Mouse (Mus musculus) left cerebral cortex, adult 9 months (tissue): ENCODE data around the gene Tmem151b.

Experiments used
- DNase-seq, 2 experiments: peaks; one replicate each; pipeline ENCODE4 v3.0.0; 2022; ENCODE audit warnings: low spot score in 2 of 2

The Tmem151b gene

GRCm38 (mm10) chr17:45510871-45511270, 38.6 kb downstream of the Tmem151b start:
- no peak for DNase-seq

DNA sequence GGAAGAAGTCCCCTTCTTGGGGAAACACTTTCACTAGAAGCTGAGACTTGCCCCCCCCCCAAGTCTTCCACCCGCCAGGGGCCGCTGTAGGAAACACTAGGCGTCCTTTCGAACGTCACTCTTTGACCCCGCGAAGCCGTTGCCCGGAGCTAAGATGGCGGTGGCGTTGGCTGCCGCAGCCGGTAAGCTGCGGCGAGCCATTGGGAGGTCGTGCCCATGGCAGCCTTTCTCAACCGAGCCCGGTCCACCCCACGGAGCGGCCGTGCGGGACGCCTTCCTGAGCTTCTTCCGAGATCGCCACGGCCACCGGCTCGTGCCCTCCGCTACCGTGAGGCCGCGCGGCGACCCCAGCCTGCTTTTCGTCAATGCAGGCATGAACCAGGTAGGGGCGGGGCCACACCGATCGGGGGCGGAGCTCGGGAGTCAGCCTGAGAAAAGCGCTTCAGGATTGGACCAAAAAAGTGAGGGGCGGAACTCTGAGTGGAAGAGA, 42.7 kb downstream of the Tmem151b start, which contains the start of gene Aars2:
TSS of gene Aars2 (plus strand) at position 142 of the 490 bp plus-strand sequence.
- DNase-seq, result peak; percentile 61 to 90

- no peak for DNase-seq
Observed at GRCm38 (mm10) chr17:45505941-45506465, 43.5 kb downstream of the Tmem151b start.

DNA sequence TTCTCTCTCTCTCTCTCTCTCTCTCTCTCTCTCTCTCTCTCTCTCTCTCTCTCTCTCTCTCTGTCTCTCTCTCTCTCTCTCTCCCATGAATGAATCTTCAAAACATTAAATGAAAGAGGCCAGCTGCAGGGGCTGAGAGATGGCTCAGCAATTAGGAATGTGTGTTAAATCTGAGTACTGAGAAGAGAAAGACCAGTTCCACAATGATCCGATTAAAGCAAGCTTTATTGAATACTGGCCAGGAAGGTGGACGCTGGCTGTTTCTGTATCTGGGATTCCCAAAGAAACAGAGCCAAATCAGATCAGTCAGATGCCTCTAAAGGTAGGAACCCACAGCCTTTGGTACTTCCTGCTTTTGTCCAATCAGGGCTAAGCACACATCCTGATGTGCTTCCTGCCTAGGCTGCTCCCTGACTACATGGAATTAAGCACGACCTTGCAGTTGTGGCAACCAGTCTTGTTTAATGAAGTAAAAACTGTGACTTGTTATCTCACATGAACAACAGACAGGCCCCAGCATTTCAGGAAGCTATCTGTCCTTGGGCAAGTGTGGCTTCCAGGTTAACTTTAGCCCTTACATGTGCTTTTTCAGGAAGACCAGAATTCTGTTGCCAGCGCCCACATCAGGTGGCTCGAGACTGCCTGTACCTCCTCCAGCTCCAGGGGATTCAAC, 46.0 kb downstream of the Tmem151b start:
- DNase-seq, result no peak

GRCm38 (mm10) chr17:45502324-45502723, 47.2 kb downstream of the Tmem151b start:
- no peak for DNase-seq

- no peak for DNase-seq
Observed at GRCm38 (mm10) chr17:45500981-45501380, 48.5 kb downstream of the Tmem151b start.

DNA sequence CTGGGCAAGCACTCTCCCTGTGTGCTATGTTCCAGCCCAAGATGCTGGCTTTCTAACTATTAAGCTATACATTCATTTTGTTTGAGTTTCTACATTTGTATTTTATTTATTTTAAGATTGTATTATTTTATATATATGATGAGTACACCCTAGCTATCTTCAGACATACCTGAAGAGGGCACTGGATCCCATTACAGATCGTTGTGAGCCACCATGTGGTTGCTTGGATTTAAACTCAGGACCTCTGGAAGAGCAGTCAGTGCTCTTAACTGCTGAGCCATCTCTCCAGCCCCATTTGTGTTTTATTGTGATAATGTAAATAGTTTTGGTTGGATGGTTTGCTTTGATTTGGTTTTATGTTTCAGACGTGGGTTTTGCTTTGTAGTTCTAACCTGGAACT, 50.0 kb downstream of the Tmem151b start:
- no peak for DNase-seq

GRCm38 (mm10) chr17:45498397-45498796, 51.1 kb downstream of the Tmem151b start:
- no peak for DNase-seq

GRCm38 (mm10) chr17:45495398-45495797, 54.1 kb downstream of the Tmem151b start:
- no peak for DNase-seq
